Mouse (Mus musculus) ES-E14 (cell line): Measurements from ENCODE around the gene Magi3. TPM values are rescaled to one million over a fixed set of nuclear protein-coding genes. Genes with fewer than 3 reads are reported as not detected.

Source experiments
- DNase-seq: peaks from one replicate; pipeline ENCODE4 v3.0.0-alpha.2; 2013; ENCODE audit warnings: low read depth, low spot score
- H3K27ac ChIP-seq: 2 replicates; pipeline ENCODE4 v1.5.1; 2012; ENCODE audit warnings: low read depth, mild to moderate bottlenecking, low read length, moderate library complexity, mixed read lengths; ENCODE audit not compliant: poor library complexity, insufficient read depth, severe bottlenecking
- H3K36me3 ChIP-seq: 2 replicates; pipeline ENCODE4 v1.6.1; 2012; ENCODE audit warnings: mild to moderate bottlenecking, low read length, moderate library complexity, mixed read lengths; ENCODE audit not compliant: control insufficient read depth, poor library complexity, insufficient read depth, severe bottlenecking
- H3K4me1 ChIP-seq, 2 experiments: fragments of 150-350 bp in 1 of 2; sonication (generic) in 1 of 2; 2 replicates each; pipeline ENCODE4 v1.6.1; 2012; ENCODE audit warnings: low read length in 2 of 2, mild to moderate bottlenecking in 1 of 2, mixed read lengths in 1 of 2; ENCODE audit not compliant: control insufficient read depth in 2 of 2, insufficient read depth in 2 of 2, poor library complexity in 1 of 2
- H3K4me3 ChIP-seq, 2 experiments: fragments of 150-350 bp in 1 of 2; sonication (generic) in 1 of 2; 2 replicates each; pipeline ENCODE4 v1.5.1; 2012; ENCODE audit warnings: low read length in 2 of 2, low read depth in 1 of 2, mild to moderate bottlenecking in 1 of 2, mixed read lengths in 1 of 2; ENCODE audit not compliant: insufficient read depth in 1 of 2, poor library complexity in 1 of 2, severe bottlenecking in 1 of 2
- H3K9ac ChIP-seq: 2 replicates; pipeline ENCODE4 v1.6.1; 2012; ENCODE audit warnings: low read depth, mild to moderate bottlenecking, low read length, mixed read lengths; ENCODE audit not compliant: poor library complexity, insufficient read depth, severe bottlenecking
- H3K9me3 ChIP-seq: fragments of 150-350 bp; sonication (generic); 2 replicates; pipeline ENCODE4 v1.6.1; 2012; ENCODE audit warnings: low read depth, mild to moderate bottlenecking, low read length; ENCODE audit not compliant: control insufficient read depth, insufficient read depth
- CHD2 ChIP-seq: IDR thresholded peaks from 2 replicates; pipeline ENCODE4 v1.6.1; 2014; ENCODE audit warnings: mild to moderate bottlenecking, low read depth, low read length, inconsistent platforms
- HCFC1 ChIP-seq: IDR thresholded peaks from 2 replicates; pipeline ENCODE4 v1.6.1; 2012; ENCODE audit warnings: low read length, inconsistent platforms, borderline replicate concordance; ENCODE audit not compliant: insufficient read depth
- MAFK ChIP-seq: IDR thresholded peaks from 2 replicates; pipeline ENCODE4 v1.6.1; 2014; ENCODE audit warnings: mild to moderate bottlenecking, low read depth, low read length, inconsistent platforms; ENCODE audit not compliant: insufficient read depth
- ZC3H11A ChIP-seq: IDR thresholded peaks from 2 replicates; pipeline ENCODE4 v1.6.1; 2012; ENCODE audit warnings: low read depth, mild to moderate bottlenecking, inconsistent platforms, low read length, borderline replicate concordance
- ZNF384 ChIP-seq: IDR thresholded peaks from 2 replicates; pipeline ENCODE4 v1.6.1; 2012; ENCODE audit warnings: low read depth, low read length, inconsistent platforms
- in situ Hi-C, 2 experiments: fragments of 600-800 bp; cut with MboI; formaldehyde crosslinking; loops; one replicate each; pipeline ENCODE4 v1.15.1; 2025; ENCODE audit warnings: low sequenced_read_pairs in 2 of 2, inconsistent platforms in 1 of 2; ENCODE audit not compliant: unreplicated experiment in 2 of 2
- total RNA-seq: library from RNA; depleted of rRNA; stranded (reverse); fragments of 300-350 nt; gene quantifications from 2 replicates; pipeline ENCODE4 v1.2.3, GENCODE M21; 2012

Gene Magi3
- total RNA-seq, 1 experiment, result 10.6 TPM

DNA sequence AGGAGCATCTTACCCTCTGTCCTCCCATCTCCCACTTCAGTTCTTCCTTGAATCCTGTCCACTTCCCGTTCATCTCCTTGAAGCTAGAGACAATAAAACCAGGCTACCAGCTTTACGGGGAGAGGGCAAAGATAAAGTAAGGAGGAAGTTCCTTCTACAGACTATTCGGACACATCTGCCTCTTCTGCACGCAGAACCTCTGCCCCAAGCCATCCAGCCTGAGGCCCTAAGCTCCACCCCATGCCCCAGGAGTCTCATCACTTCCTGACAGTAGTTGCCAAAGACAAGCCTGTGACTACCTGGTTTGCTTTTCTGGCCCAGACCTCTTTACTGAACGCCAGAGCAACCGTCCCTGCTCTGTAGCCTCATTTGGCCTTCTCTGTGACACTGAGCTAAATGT is 23.8 kb upstream of the Magi3 start:
- H3K4me3 ChIP-seq, result no peak overlapping the region
- no peak for TF ChIP-seq HCFC1
- in situ Hi-C loops, result no loop called here

GRCm38 (mm10) chr3:104239785-104240184 is 19.6 kb upstream of the Magi3 start:
- Histone ChIP-seq H3K4me1 (peaks cover 0 to 2% of the 10 kb centered on the region in 2 experiments; a peak in 1 of 4 replicates), H3K9me3 (no peaks in the 10 kb centered on the region), H3K36me3 (no peaks in the 10 kb centered on the region), H3K4me3 (no peak overlapping the region), H3K9ac (no peak overlapping the region), H3K27ac (no peak overlapping the region)
- in situ Hi-C loops, result no loop called here
- no peak for DNase-seq
- no peak for TF ChIP-seq MAFK
- TF ChIP-seq ZNF384, result no peak
- no peak for TF ChIP-seq HCFC1
- TF ChIP-seq CHD2, result no peak
- TF ChIP-seq ZC3H11A, result no peak

More for the DNA sequence above, 23.8 kb upstream of the Magi3 start:
- no peak for DNase-seq
- Histone ChIP-seq H3K36me3 (no peaks in the 10 kb centered on the region), H3K9ac (no peak overlapping the region), H3K9me3 (no peaks in the 10 kb centered on the region), H3K27ac (no peak overlapping the region), H3K4me1 (peaks cover 0 to 2% of the 10 kb centered on the region in 2 experiments; a peak in 1 of 4 replicates)

GRCm38 (mm10) chr3:104239376-104239775 is 19.2 kb upstream of the Magi3 start:
- no peak for TF ChIP-seq HCFC1
- TF ChIP-seq CHD2, result no peak
- TF ChIP-seq ZC3H11A, result no peak
- no peak for TF ChIP-seq ZNF384
- TF ChIP-seq MAFK, result no peak

GRCm38 (mm10) chr3:104237846-104238440 is 17.8 kb upstream of the Magi3 start:
- no peak overlapping the region for H3K9ac ChIP-seq
- no peaks in the 10 kb centered on the region for H3K4me1 ChIP-seq
- no peak for DNase-seq
- in situ Hi-C loops, result no loop called here
- H3K9me3 ChIP-seq, result no peaks in the 10 kb centered on the region
- H3K36me3 ChIP-seq, result no peaks in the 10 kb centered on the region
- no peak overlapping the region for H3K27ac ChIP-seq
- no peak for TF ChIP-seq ZNF384
- no peak for TF ChIP-seq MAFK
- TF ChIP-seq ZC3H11A, result no peak
- TF ChIP-seq CHD2, result no peak
- no peak for TF ChIP-seq HCFC1
- no peak overlapping the region for H3K4me3 ChIP-seq

More at GRCm38 (mm10) chr3:104239376-104239775, 19.2 kb upstream of the Magi3 start:
- DNase-seq, result no peak
- Histone ChIP-seq H3K27ac (no peak overlapping the region), H3K9ac (no peak overlapping the region), H3K4me3 (no peak overlapping the region), H3K36me3 (no peaks in the 10 kb centered on the region), H3K9me3 (no peaks in the 10 kb centered on the region), H3K4me1 (peaks cover 0 to 2% of the 10 kb centered on the region in 2 experiments; a peak in 1 of 4 replicates)
- in situ Hi-C loops, result no loop called here

- no peaks in the 10 kb centered on the region for H3K9me3 ChIP-seq
- in situ Hi-C loops, result no loop called here
- no peak for TF ChIP-seq ZNF384
- TF ChIP-seq ZC3H11A, result no peak
- TF ChIP-seq MAFK, result no peak
- TF ChIP-seq HCFC1, result no peak
- TF ChIP-seq CHD2, result no peak
- no peak overlapping the region for H3K27ac ChIP-seq
- no peaks in the 10 kb centered on the region for H3K4me1 ChIP-seq
- DNase-seq, result no peak
- H3K36me3 ChIP-seq, result no peaks in the 10 kb centered on the region
- H3K4me3 ChIP-seq, result no peak overlapping the region
- no peak overlapping the region for H3K9ac ChIP-seq
Measured at GRCm38 (mm10) chr3:104236029-104236428, 15.9 kb upstream of the Magi3 start.
